Mouse (Mus musculus) C2C12 (cell line): ENCODE results near the gene Cluap1. TPM values are rescaled to one million over a fixed set of nuclear protein-coding genes. Genes with fewer than 3 reads are reported as not detected.
A peak's percentile ranks its signal among the peaks of the same experiment; 100 is the strongest.

Source experiments
- H3K27me3 ChIP-seq: one replicate; pipeline ENCODE4 v1.6.1; 2011; ENCODE audit not compliant: control insufficient read depth, insufficient read depth, insufficient read length
- H3K36me3 ChIP-seq: one replicate; pipeline ENCODE4 v1.6.1; 2011; ENCODE audit not compliant: control insufficient read depth, insufficient read depth
- H3K4me3 ChIP-seq: one replicate; pipeline ENCODE4 v1.5.1; 2011; ENCODE audit warnings: mild to moderate bottlenecking, control low read depth; ENCODE audit not compliant: poor library complexity, insufficient read depth, severe bottlenecking
- H3K79me2 ChIP-seq: one replicate; pipeline ENCODE4 v1.6.1; 2011; ENCODE audit not compliant: control insufficient read depth, insufficient read depth
- H3K79me3 ChIP-seq: one replicate; pipeline ENCODE4 v1.6.1; 2011; ENCODE audit warnings: low read depth, control low read depth
- H3ac ChIP-seq: one replicate; pipeline ENCODE3; 2011; ENCODE audit warnings: low read depth; ENCODE audit not compliant: control insufficient read depth, insufficient read length
- CEBPB ChIP-seq: IDR thresholded peaks from one replicate; pipeline ENCODE4 v1.6.1; 2011; ENCODE audit warnings: low read depth, mild to moderate bottlenecking, control low read depth, moderate library complexity
- CTCF ChIP-seq: IDR thresholded peaks from one replicate; pipeline ENCODE4 v1.5.1; 2011; ENCODE audit not compliant: control insufficient read depth, insufficient read depth, insufficient read length
- FOSL1 ChIP-seq: IDR thresholded peaks from one replicate; pipeline ENCODE4 v1.8.0; 2011; ENCODE audit warnings: mild to moderate bottlenecking, low read length; ENCODE audit not compliant: poor library complexity, insufficient read depth, severe bottlenecking
- MAX ChIP-seq: IDR thresholded peaks from one replicate; pipeline ENCODE4 v1.6.1; 2011; ENCODE audit warnings: mild to moderate bottlenecking, control low read depth
- MYOD1 ChIP-seq: IDR thresholded peaks from one replicate; pipeline ENCODE4 v1.6.1; 2011; ENCODE audit warnings: low read depth; ENCODE audit not compliant: control insufficient read depth, insufficient read length
- MYOG ChIP-seq: IDR thresholded peaks from one replicate; pipeline ENCODE4 v1.6.1; 2011; ENCODE audit not compliant: control insufficient read depth, insufficient read length; ENCODE audit errors: extremely low read depth
- USF1 ChIP-seq: IDR thresholded peaks from one replicate; pipeline ENCODE4 v1.6.1; 2011; ENCODE audit warnings: low read depth, mild to moderate bottlenecking, control low read depth, moderate library complexity
- polyA plus RNA-seq: library from polyadenylated mRNA; unstranded; fragments of >200 nt; fragmentation: generic; extraction: Trizol; gene quantifications from one replicate; pipeline ENCODE4 v1.2.1, GENCODE M21; 2012; ENCODE audit warnings: missing spikeins

The Cluap1 gene
- polyA plus RNA-seq, 1 experiment: 7.7 TPM

DNA sequence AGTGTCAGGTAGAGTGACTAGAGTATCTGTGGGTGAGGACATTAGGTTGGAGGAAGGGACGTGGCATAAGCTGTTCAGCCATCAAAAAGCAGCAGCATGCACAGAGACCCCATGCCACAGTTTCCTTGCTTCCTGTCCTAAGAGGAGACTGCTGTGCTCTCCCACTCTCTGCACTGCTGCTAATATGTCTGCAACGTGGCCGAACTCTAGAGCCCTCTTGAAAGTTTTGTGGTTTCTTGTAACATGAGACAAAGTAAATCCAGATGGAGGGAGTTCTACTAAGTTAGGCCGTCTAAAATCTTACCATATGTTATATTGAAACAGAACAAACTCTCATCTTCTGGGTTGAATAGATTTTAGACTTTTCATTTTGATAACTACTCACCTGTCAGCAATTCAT, 15.4 kb downstream of the Cluap1 start:
- H3K4me3 ChIP-seq: no peak overlapping the region
- no peaks in the 10 kb centered on the region for H3K27me3 ChIP-seq
- H3K36me3 ChIP-seq: peaks cover 43% of the 10 kb centered on the region
- TF ChIP-seq CTCF: no peak
- no peak for TF ChIP-seq CEBPB
- TF ChIP-seq MYOD1: no peak
- TF ChIP-seq USF1: no peak
- no peaks in the 10 kb centered on the region for H3K79me3 ChIP-seq
- no peaks in the 10 kb centered on the region for H3K79me2 ChIP-seq
- no peak overlapping the region for H3ac ChIP-seq

DNA sequence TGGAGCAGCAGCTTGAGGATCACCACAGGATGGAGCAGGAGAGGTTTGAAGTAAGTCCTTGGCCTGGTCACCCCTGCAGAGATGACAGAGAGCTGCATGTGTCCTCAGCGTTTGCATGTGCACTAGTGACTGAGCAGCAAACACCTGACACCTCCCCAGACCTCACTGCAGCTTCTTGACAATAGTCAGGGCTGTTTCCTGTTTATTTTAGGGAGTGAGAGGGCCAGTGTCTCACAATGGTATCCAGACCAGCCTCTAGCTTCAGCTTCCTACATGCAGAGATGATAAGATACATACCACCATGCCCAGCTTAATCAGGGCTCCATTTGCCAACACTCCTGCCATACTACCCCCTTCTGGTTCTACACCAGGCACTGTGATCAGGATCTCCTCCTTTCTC, 20.0 kb downstream of the Cluap1 start:
- Histone ChIP-seq H3K4me3 (no peak overlapping the region), H3K27me3 (no peaks in the 10 kb centered on the region), H3K79me3 (no peaks in the 10 kb centered on the region), H3ac (no peak overlapping the region), H3K79me2 (no peaks in the 10 kb centered on the region), H3K36me3 (peaks cover 13% of the 10 kb centered on the region)
- TF ChIP-seq FOSL1 (no peak), MAX (no peak), MYOG (no peak), CTCF (no peak), USF1 (no peak)

DNA sequence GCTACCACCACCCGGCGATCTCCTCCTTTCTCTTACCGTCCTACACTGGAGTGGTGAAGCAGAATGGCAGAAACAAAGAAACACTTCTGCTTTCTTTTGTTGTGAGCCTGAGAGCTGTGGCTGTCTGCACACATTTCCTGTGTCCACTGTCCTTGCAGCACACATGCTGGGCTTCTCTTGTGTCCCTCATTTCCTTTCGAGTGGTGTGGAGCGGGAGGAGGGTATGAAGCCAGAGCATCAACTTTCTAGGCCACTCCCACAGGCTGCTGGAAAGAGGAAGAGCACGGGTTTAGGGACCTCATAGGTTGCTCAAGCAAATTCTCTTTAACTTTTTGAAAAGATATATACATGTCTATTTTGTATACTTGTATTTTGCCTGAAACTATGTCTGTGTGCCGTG, 20.6 kb downstream of the Cluap1 start:
- H3K27me3 ChIP-seq: no peaks in the 10 kb centered on the region
- H3K4me3 ChIP-seq: no peak overlapping the region
- TF ChIP-seq MYOD1: no peak
- no peak overlapping the region for H3ac ChIP-seq
- H3K36me3 ChIP-seq: peaks cover 13% of the 10 kb centered on the region
- no peaks in the 10 kb centered on the region for H3K79me3 ChIP-seq
- H3K79me2 ChIP-seq: no peaks in the 10 kb centered on the region

DNA sequence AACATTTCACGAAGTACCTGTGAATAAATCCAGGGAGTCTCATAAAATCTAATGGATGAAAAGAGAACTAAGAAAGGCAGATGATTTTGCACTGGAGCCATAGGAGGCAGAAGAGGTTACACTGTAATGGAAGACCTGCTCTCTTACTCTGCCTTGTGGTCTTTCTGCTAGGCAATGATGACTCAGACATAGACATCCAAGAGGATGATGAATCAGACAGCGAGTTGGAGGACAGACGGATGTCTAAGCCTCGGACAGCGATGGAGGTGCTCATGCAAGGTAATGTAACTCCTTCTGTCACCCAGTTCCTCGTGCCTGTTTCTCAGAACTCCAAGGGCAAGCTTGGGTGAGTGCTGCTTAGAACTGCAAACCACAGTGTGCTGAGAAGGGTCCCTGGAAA, 24.9 kb downstream of the Cluap1 start:
- TF ChIP-seq MYOG (no peak), FOSL1 (peak; percentile 38), MYOD1 (no peak), CEBPB (no peak), USF1 (no peak), MAX (peak; percentile 39), CTCF (no peak)

DNA sequence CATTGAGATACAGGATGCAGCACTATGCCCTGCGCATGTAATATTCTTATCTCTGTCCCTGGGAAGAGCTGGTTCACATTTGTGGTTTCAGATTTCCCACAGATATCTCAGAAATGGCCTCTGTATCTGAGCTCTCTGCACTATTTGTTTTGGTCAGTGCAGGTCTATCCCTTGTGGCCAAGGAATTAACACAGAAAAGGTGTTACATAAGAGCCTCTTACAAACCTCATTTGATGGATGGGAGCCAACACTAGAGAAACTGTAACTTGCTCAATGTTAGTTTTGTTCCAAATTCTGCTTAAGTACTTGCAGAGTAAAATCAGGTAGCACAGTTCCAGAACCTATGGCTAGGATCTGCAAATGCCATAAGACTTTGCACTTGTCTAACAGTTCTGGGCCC, 25.5 kb downstream of the Cluap1 start:
- TF ChIP-seq CEBPB (no peak), USF1 (no peak), MYOG (no peak), CTCF (no peak)
- peaks cover 22% of the 10 kb centered on the region for H3K36me3 ChIP-seq

More for the DNA sequence above, 24.9 kb downstream of the Cluap1 start:
- Histone ChIP-seq H3K36me3 (peaks cover 20% of the 10 kb centered on the region), H3K79me2 (no peaks in the 10 kb centered on the region), H3K27me3 (no peaks in the 10 kb centered on the region), H3ac (no peak overlapping the region), H3K79me3 (no peaks in the 10 kb centered on the region), H3K4me3 (no peak overlapping the region)

DNA sequence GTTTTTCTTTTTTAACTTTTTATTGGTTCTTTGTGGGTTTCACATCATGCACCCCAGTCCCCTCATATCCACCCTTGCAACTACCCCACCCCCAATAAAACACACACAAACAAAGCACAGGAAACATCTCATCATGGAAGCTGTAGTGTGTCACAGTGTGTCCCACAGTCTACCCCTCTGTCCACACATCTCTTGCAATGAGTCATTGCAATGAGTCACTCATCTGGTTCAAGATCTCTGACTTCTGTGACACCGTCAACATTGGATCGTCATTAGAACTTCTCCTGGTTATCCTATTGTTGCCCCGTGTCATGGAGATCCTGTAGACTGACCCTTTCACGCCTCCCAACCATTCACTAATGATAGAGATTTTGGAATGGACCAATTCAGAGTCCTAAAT, 26.1 kb downstream of the Cluap1 start:
- Histone ChIP-seq H3K27me3 (no peaks in the 10 kb centered on the region), H3K4me3 (no peak overlapping the region), H3ac (no peak overlapping the region), H3K79me3 (no peaks in the 10 kb centered on the region), H3K79me2 (no peaks in the 10 kb centered on the region), H3K36me3 (peaks cover 22% of the 10 kb centered on the region)
- TF ChIP-seq CTCF (no peak), FOSL1 (peak; percentile 69)

More for the DNA sequence above, 25.5 kb downstream of the Cluap1 start:
- Histone ChIP-seq H3K27me3 (no peaks in the 10 kb centered on the region), H3K79me3 (no peaks in the 10 kb centered on the region), H3K4me3 (no peak overlapping the region), H3ac (no peak overlapping the region), H3K79me2 (no peaks in the 10 kb centered on the region)
